Mouse (Mus musculus) gastrocnemius, postnatal 14 days (tissue): ENCODE data around the gene Mpeg1. TPM values are rescaled to one million over a fixed set of nuclear protein-coding genes. Genes with fewer than 3 reads are reported as not detected.

ENCODE experiments used
- DNase-seq: peaks from one replicate; pipeline ENCODE4 v3.0.0; 2021; ENCODE audit warnings: mixed read lengths
- intact Hi-C: fragments of 180-260 bp; cut with DNase I; formaldehyde crosslinking; loops from one replicate; pipeline ENCODE4 v1.15.1; 2025; ENCODE audit warnings: low total_unique reads
- total RNA-seq, 2 experiments: library from RNA; stranded (reverse); gene quantifications; 2 replicates each; pipeline ENCODE4 v1.2.3; 2021

Gene Mpeg1
- total RNA-seq, 2 experiments from 2014 or later, result 1.5 to 1.6 TPM

- DNase-seq, result no peak
- intact Hi-C loops, result loop anchor here (5.0 kb wide), 1 partner anchor 49 kb away; no protein-coding TSS in a partner anchor
Measured at GRCm38 (mm10) chr19:12463722-12464035, 3.1 kb downstream of the Mpeg1 start.

- no peak for DNase-seq
- intact Hi-C loops, result loop anchor here (5.0 kb wide), 1 partner anchor 48 kb away; no protein-coding TSS in a partner anchor
Measured at GRCm38 (mm10) chr19:12464127-12464526, 3.5 kb downstream of the Mpeg1 start.

- no peak for DNase-seq
- intact Hi-C loops, result loop anchor here (5.0 kb wide), 2 partner anchors 38 to 48 kb away; partner anchors contain the start of gene Dtx4
Measured at GRCm38 (mm10) chr19:12464674-12465073, 4.1 kb downstream of the Mpeg1 start.

DNA sequence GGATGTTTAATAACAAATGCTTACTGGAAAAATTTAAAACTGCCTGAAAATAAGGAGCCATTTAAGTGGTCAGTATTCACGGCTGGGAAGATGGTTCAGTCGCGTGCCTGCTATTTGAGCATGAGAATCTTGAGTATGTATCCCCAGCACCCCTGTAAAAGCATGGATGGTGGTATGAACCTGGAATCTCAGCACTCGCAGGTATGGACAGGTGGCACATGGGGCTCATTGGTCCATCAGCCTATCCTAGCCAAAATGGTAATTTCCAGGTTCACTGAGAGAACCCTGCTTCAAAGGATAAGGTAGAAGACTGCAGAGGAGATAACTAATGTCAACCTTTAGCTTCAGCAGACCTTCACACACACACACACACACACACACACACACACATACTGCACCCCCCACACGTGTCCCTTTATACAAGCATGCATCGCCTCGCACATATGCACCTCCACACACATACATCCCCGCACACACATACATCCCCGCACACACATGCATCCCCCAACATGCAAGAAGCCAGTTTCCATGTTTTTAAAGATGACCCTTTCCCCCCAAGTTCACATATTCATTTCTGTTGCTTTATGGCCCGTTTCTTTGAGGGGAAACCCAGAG, 5.1 kb downstream of the Mpeg1 start:
- intact Hi-C loops, result loop anchor here (5.0 kb wide), 1 partner anchor 37 kb away; the partner anchor contains the start of gene Dtx4
- DNase-seq, result no peak

- intact Hi-C loops, result loop anchor here (5.0 kb wide), 1 partner anchor 36 kb away; the partner anchor contains the start of gene Dtx4
- DNase-seq, result peak; percentile 50
Measured at GRCm38 (mm10) chr19:12466204-12466603, 5.6 kb downstream of the Mpeg1 start.

DNA sequence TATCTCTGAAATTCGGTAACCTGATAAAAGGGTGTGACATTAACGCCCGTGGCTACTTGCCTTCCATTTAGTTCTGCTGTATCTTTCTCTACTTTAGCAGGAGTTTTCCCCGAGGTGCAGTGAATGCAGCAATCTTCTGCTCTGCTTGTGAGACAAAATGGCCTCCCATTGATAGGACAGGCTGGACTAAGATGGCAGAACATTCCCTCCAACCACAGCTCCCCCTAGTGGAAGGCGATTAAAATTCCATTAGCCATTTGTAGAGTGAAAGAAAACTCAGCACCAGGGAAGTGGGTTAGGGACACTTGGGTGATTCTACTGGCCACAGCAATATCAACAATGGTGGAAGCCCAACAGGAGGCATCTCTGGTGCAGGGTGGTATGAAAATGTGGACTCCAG, 6.9 kb downstream of the Mpeg1 start:
- DNase-seq, result no peak
- intact Hi-C loops, result loop anchor here (5.0 kb wide), 1 partner anchor 35 kb away; the partner anchor contains the start of gene Dtx4

DNA sequence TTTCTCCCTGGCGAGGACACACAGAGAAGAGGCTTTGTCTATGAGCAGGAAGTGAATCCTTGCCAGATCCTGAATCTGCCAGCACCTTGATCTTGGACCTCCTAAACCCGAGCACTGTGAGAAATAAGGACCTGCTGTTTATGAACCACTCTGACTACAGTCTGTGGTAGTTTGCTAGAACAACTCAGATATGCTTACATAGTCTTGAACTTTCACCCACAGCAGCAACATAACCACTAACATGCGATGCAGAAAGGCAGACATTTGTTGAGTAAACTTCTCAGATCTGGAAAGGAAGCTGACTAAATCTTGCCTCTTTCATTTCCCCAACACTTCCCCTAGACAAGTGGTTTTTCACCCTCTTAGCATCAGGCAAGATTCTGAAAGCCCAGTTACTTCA, 11.3 kb downstream of the Mpeg1 start:
- DNase-seq, result no peak
- intact Hi-C loops, result no loop called here

GRCm38 (mm10) chr19:12472381-12472976, 11.9 kb downstream of the Mpeg1 start:
- intact Hi-C loops, result no loop called here
- no peak for DNase-seq

DNA sequence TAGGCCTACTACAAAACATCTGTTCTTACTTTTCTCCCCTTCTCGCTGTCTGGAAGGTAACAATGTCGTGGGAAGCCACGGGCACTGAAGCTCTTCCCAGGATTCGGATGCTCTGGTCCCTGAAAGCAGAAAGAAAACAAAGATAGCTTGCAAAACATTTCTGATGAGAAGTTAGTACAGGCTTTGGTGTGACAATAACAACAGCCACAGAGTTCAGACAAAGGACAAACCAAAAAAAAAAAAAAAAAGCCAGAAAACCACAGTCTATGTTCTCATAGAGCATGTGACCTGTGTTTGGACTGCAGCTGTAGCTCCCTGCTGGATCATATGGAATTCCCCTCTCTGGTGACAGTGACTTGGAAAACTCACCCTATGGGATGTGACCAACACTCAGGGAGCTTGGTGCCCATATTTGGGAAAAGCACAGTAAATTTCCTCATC, 12.6 kb downstream of the Mpeg1 start:
- DNase-seq, result no peak
- intact Hi-C loops, result no loop called here

GRCm38 (mm10) chr19:12473951-12474350, 13.4 kb downstream of the Mpeg1 start:
- intact Hi-C loops, result no loop called here
- DNase-seq, result no peak

DNA sequence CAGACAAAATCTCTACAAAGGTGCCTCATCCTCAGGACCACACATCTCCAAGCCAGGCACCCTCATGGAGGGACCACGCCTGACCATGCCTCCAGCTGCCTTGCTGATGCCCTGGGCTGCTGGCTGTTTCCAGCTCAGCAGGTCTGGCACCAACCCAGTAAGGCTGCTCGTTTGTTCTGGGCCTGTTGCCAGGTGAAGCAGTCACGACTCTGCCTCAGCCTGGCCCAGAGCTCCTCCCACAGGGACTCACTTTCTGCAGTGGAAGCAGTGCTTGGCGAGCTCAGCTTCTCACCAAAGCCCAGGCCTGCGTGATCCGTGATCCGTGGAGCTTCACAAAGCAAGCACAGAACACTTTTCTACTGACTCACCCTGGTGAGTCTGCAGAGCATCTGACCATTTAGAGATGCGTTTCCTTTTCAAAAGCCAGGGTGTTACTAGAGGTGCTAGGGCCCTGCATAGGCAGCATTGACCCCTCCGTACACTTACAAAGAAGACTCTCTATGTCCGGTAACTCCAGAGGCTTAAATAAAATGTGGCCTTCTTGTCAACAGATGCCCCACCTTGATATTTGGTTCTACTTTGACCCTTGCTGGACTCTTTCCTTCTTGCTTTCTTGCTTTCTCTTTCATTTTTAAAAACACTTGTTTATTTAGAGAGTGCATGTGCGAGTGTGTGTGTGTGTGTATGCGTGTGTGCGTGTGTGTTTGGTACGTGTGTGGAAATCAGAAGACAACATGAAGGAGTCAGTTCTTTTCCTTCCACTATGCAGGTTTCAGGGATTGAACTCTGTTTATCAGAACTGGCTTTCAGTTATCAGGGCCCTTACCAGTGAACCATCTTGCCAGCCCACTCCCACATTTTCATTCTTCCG, 15.0 kb downstream of the Mpeg1 start:
- DNase-seq, result peak; percentile 93
- intact Hi-C loops, result no loop called here

- DNase-seq, result no peak
- intact Hi-C loops, result no loop called here
Measured at GRCm38 (mm10) chr19:12476721-12477270, 16.2 kb downstream of the Mpeg1 start.

GRCm38 (mm10) chr19:12478369-12478768, 17.8 kb downstream of the Mpeg1 start:
- DNase-seq, result no peak
- intact Hi-C loops, result no loop called here

DNA sequence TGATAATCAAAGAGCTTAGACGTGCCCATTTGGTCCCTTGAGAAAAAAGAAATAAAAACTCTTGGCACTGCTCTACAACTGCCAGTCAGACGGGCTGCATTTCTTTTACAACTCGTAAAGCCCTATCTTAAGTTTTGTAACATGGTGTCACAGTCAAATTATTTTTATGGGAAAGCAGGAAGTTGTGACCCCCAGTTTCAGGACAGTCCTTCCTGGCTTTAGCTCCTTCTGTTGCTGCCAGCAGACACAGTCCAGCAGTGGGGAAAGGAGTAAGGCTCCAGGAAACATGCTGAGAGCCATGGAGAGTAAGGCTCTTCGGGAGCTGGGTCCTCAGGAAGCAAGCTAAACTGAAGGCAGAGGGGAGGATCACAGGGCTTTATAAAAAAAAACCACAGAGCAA, 23.2 kb downstream of the Mpeg1 start:
- DNase-seq, result peak; percentile 35
- intact Hi-C loops, result no loop called here

- no peak for DNase-seq
- intact Hi-C loops, result no loop called here
Measured at GRCm38 (mm10) chr19:12484210-12484609, 23.6 kb downstream of the Mpeg1 start.

GRCm38 (mm10) chr19:12485223-12485622, 24.6 kb downstream of the Mpeg1 start:
- DNase-seq, result no peak
- intact Hi-C loops, result no loop called here

DNA sequence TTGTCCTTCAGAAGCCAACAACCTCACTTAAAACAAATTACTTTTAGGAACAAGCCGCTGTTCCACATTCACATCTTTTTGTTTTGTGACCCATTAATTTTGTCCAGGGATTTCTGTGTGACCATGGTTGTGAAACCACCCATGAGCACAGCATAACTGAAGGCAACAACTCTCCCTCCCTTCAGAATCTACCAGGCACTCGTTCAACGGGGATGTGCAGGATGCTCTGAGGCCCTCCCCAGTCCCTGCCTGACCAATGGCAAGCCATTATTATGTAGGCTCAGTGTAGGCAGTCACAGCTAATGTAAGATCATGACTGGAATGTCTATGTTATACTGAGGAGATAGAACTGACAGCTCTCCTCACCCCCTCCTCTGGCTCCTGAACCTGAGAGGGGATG, 25.1 kb downstream of the Mpeg1 start:
- no peak for DNase-seq
- intact Hi-C loops, result no loop called here

- DNase-seq, result peak; percentile 90
Measured at GRCm38 (mm10) chr19:12486875-12487274, 26.3 kb downstream of the Mpeg1 start.

DNA sequence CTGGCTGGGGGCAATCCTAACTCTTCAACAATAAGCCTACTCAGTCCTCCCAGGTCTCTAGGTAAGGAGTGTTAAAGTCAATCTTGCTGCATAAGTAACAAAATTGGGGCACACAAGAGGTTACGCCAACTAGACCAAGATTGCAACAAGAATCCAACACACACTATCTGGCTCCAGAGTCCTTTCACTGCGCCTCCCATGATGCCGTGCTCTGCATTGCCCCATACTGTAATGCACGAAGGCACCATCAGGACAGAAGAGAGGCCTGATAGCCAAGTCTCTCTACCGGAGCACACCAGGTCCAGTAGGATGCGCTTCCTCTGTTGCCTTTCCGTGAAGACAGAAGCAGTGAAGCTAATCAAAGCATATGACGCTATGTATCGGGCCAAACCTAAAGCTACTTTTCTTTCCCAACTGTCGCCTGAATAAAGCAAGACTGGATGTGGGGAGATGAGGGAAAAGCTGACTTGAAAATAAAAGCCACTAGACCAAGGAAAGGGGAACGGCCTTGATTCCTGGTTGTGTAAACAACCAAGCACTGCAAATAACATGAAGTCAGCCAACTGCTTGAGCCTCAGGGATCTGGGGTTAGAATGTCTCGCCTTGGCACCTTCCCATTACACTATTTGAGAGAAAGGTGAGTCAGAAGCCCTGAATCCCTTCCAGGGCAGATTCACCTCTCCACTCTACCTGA, 27.1 kb downstream of the Mpeg1 start:
- DNase-seq, result no peak
- intact Hi-C loops, result no loop called here

More at GRCm38 (mm10) chr19:12486875-12487274, 26.3 kb downstream of the Mpeg1 start:
- intact Hi-C loops, result no loop called here
